16 mouse cellular contexts compared by ENCODE assay signal in genomic region chr16:19263235-19263634, GRCm38 (mm10). TPM values are rescaled to one million over a fixed set of nuclear protein-coding genes. Genes with fewer than 3 reads are reported as not detected.
DNase-seq lines count a peak whose midpoint lies in the region; ATAC-seq and TF ChIP-seq lines count a peak whose summit lies in the region.
"Had no signal": no experiment of that assay in that cellular context is flagged by ENCODE, and none has a peak within 500 bp of the region (broad histone marks: within the 10 kb centered on the region; RNA-seq: fewer than 3 reads in every experiment).

No protein-coding gene starts in this region.

- TF ChIP-seq EP300 in stomach, postnatal 0 days (optimal IDR thresholded peaks at IDR 0.05), result no peak

- no peak for TF ChIP-seq CTCF in spleen, adult 2 months (IDR thresholded peaks at IDR 0.05; ENCODE audit: extremely low read depth, insufficient read depth, insufficient read length, insufficient replicate concordance)
- 0 out of 2 replicates have a peak, but pooled peaks have one; percentile 19 for TF ChIP-seq CTCF in stomach, postnatal 0 days (IDR thresholded peaks at IDR 0.05; ENCODE audit: low read depth)

- H3K27me3 ChIP-seq in kidney, embryonic 14.5 days (ENCODE audit: control insufficient read depth, insufficient read depth, low read length), result no peaks in the 10 kb centered on the region
- no peaks in the 10 kb centered on the region for H3K27me3 ChIP-seq in spleen, adult 2 months (ENCODE audit: control insufficient read depth, insufficient read depth, low read length)
- H3K27me3 ChIP-seq in stomach, postnatal 0 days (ENCODE audit: control insufficient read depth, insufficient read depth, low read length), result no peaks in the 10 kb centered on the region

- H3K4me1 ChIP-seq in kidney, embryonic 14.5 days (ENCODE audit: control insufficient read depth, insufficient read depth, low read length), result no peaks in the 10 kb centered on the region
- no peaks in the 10 kb centered on the region for H3K4me1 ChIP-seq in spleen, adult 2 months (ENCODE audit: control insufficient read depth, insufficient read depth, insufficient read length)
- no peaks in the 10 kb centered on the region for H3K4me1 ChIP-seq in stomach, postnatal 0 days (replicated peaks; ENCODE audit: control insufficient read depth, insufficient read depth)

- no peaks in the 10 kb centered on the region for H3K36me3 ChIP-seq in kidney, embryonic 14.5 days (ENCODE audit: control insufficient read depth, insufficient read depth, low read length)
- no peaks in the 10 kb centered on the region for H3K36me3 ChIP-seq in spleen, adult 2 months (ENCODE audit: control insufficient read depth, insufficient read depth, low read length)
- H3K36me3 ChIP-seq in stomach, postnatal 0 days (ENCODE audit: control insufficient read depth, insufficient read depth, low read length), result no peaks in the 10 kb centered on the region

- H3K4me2 ChIP-seq in kidney, embryonic 14.5 days (replicated peaks; ENCODE audit: low read depth, low read length), result no peak overlapping the region
- H3K4me2 ChIP-seq in stomach, postnatal 0 days (replicated peaks; ENCODE audit: low read depth), result no peak overlapping the region

- no peaks in the 10 kb centered on the region for H3K9me3 ChIP-seq in kidney, embryonic 14.5 days (ENCODE audit: control insufficient read depth, low read length)
- no peaks in the 10 kb centered on the region for H3K9me3 ChIP-seq in stomach, postnatal 0 days (ENCODE audit: control insufficient read depth, low read length)

- 0 out of 2 replicates have a peak, but pooled peaks have one; percentile 64 for ATAC-seq in kidney, embryonic 14.5 days (ENCODE audit: low FRiP score, low TSS enrichment)
- no peak for ATAC-seq in stomach, postnatal 0 days (ENCODE audit: low FRiP score, low TSS enrichment)

- no peak for TF ChIP-seq POLR2A in spleen, adult 2 months (IDR thresholded peaks at IDR 0.05; ENCODE audit: low read depth, low read length)

- DNase-seq in kidney, postnatal 25 days, result no peak
- peak; percentile 16 to 59 for DNase-seq in spleen, adult 2 months (ENCODE audit: low read depth in 1 of 2, low spot score in 2 of 2)
- no peak for DNase-seq in spleen, postnatal 14 days (ENCODE audit: low spot score in 2 of 2)
- DNase-seq in ZHBTc4 (ENCODE audit: low read depth, low spot score), result peak; percentile 13
- DNase-seq in stomach, postnatal 0 days (ENCODE audit: low spot score), result no peak
- DNase-seq in frontal cortex, postnatal 14 days (ENCODE audit: low spot score in 2 of 2), result no peak
- DNase-seq: adrenal gland, postnatal 25 days; kidney, adult 11 months had no signal

- H3K9ac ChIP-seq in kidney, embryonic 14.5 days (ENCODE audit: low read depth, low read length), result no peak overlapping the region
- no peak overlapping the region for H3K9ac ChIP-seq in stomach, postnatal 0 days (ENCODE audit: low read length)
- H3K9ac ChIP-seq: liver, embryonic 14.5 days had no signal

- no peak overlapping the region for H3K4me3 ChIP-seq in kidney, embryonic 14.5 days (ENCODE audit: low read length)
- H3K4me3 ChIP-seq in spleen, adult 2 months (ENCODE audit: extremely low read depth, insufficient read depth, insufficient read length), result no peak overlapping the region
- no peak overlapping the region for H3K4me3 ChIP-seq in stomach, postnatal 0 days (ENCODE audit: low read depth, low read length)
- H3K4me3 ChIP-seq: erythroblast, embryonic 14.5 days had no signal

- H3K27ac ChIP-seq in kidney, embryonic 14.5 days (ENCODE audit: low read depth, low read length), result no peak overlapping the region
- H3K27ac ChIP-seq in spleen, adult 2 months (ENCODE audit: insufficient read depth, low read length), result peak overlapping the region; percentile 26; the same call in 1 of the 2 replicates
- H3K27ac ChIP-seq in stomach, postnatal 0 days (replicated peaks), result no peak overlapping the region
- H3K27ac ChIP-seq: liver, embryonic 14.5 days; macrophage had no signal

- WGBS in kidney, embryonic 14.5 days, result 7% methylated on average over 1 of the region's 1 CpGs
- 16% methylated on average over 1 of the region's 1 CpGs for WGBS in spleen, adult 2 months
- WGBS in stomach, postnatal 0 days, result 33% methylated on average over 1 of the region's 1 CpGs

RNA-seq across cellular contexts. Expression of gene Olfr164, which starts 50.6 kb away (rescaled TPM):
- not detected in 2 replicates for polyA plus RNA-seq in kidney, embryonic 14.5 days (2014; fragmentation: Nextera tagmentation; extraction: Ambion mirVana)
- not detected in 2 replicates for polyA plus RNA-seq in spleen, adult 2 months (2012; rRNA removed)
- polyA plus RNA-seq in stomach, postnatal 0 days (2015; fragmentation: Nextera tagmentation; extraction: Ambion mirVana), result not detected in 2 replicates
- polyA plus RNA-seq: erythroblast, embryonic 14.5 days; gonadal fat pad, adult 2 months; heart, embryonic 14.5 days; hindbrain, embryonic 11.5 days; liver, embryonic 14.5 days; macrophage; neural tube, embryonic 14.5 days had no signal

Comparison
In these comparisons a context has a peak if more than half of its experiments do, and no peak if none do; other contexts are left out.
1. DNase-seq: peak in spleen, adult 2 months (2 of 2) and ZHBTc4 (single experiment); none in kidney, postnatal 25 days (0 of 2), spleen, postnatal 14 days (0 of 2), stomach, postnatal 0 days (single experiment) and frontal cortex, postnatal 14 days (0 of 2).